Mouse (Mus musculus) neural tube, embryonic 11.5 days (tissue): Measurements from ENCODE around the gene Hexim1. TPM values are rescaled to one million over a fixed set of nuclear protein-coding genes. Genes with fewer than 3 reads are reported as not detected.

Source experiments
- ATAC-seq: fragments of 200-750 bp; cut with Nextera tagmentation; 2 replicates; pipeline ENCODE4 v1.8.0; 2017; ENCODE audit warnings: moderate number of reproducible peaks, mild to moderate bottlenecking, moderate TSS enrichment, moderate library complexity; ENCODE audit not compliant: insufficient read depth, low FRiP score, low TSS enrichment
- DNase-seq: peaks from one replicate; pipeline ENCODE4 v3.0.0-alpha.2; 2015; ENCODE audit warnings: low spot score
- H3K27ac ChIP-seq: fragments of 300-500 bp; sonication (generic); 2 replicates; pipeline ENCODE4 v1.5.1; 2014; ENCODE audit warnings: low read depth, mild to moderate bottlenecking, low read length
- H3K27me3 ChIP-seq: fragments of 300-500 bp; sonication (generic); 2 replicates; pipeline ENCODE4 v1.6.1; 2014; ENCODE audit warnings: mild to moderate bottlenecking, low read length, mixed read lengths; ENCODE audit not compliant: control insufficient read depth, insufficient read depth
- H3K36me3 ChIP-seq: fragments of 300-500 bp; sonication (generic); 2 replicates; pipeline ENCODE4 v1.6.1; 2014; ENCODE audit warnings: mild to moderate bottlenecking, low read length, moderate library complexity, mixed read lengths; ENCODE audit not compliant: control insufficient read depth, insufficient read depth
- H3K4me1 ChIP-seq: fragments of 300-500 bp; sonication (generic); 2 replicates; pipeline ENCODE4 v1.6.1; 2014; ENCODE audit warnings: low read length, mixed read lengths; ENCODE audit not compliant: control insufficient read depth, insufficient read depth
- H3K4me2 ChIP-seq: fragments of 300-500 bp; sonication (generic); 2 replicates; pipeline ENCODE4 v1.6.1; 2014; ENCODE audit warnings: low read depth, mild to moderate bottlenecking, moderate library complexity
- H3K4me3 ChIP-seq: fragments of 300-500 bp; sonication (generic); 2 replicates; pipeline ENCODE4 v1.5.1; 2014; ENCODE audit warnings: low read depth, low read length
- H3K9ac ChIP-seq: fragments of 300-500 bp; sonication (generic); 2 replicates; pipeline ENCODE4 v1.6.1; 2014; ENCODE audit warnings: mild to moderate bottlenecking, low read length
- H3K9me3 ChIP-seq: fragments of 300-500 bp; sonication (generic); 2 replicates; pipeline ENCODE4 v1.6.1; 2016; ENCODE audit warnings: low read length; ENCODE audit not compliant: control insufficient read depth
- WGBS: fragments of 180-500 bp; shearing (Covaris S2); extraction: QIAGEN DNeasy Blood & Tissue Kit; methylation state at CpG from one replicate; pipeline ENCODE4 v1.1.7; 2014; 5-methylcytosine and 5-hydroxymethylcytosine counted together
- polyA plus RNA-seq: library from polyadenylated mRNA; unstranded; fragments of >200 nt; fragmentation: Nextera tagmentation; extraction: Ambion mirVana; gene quantifications from 2 replicates; pipeline ENCODE4 v1.2.1, GENCODE M21; 2014

Hexim1 gene
- polyA plus RNA-seq, 1 experiment from 2014 or later = 3.6 TPM

DNA sequence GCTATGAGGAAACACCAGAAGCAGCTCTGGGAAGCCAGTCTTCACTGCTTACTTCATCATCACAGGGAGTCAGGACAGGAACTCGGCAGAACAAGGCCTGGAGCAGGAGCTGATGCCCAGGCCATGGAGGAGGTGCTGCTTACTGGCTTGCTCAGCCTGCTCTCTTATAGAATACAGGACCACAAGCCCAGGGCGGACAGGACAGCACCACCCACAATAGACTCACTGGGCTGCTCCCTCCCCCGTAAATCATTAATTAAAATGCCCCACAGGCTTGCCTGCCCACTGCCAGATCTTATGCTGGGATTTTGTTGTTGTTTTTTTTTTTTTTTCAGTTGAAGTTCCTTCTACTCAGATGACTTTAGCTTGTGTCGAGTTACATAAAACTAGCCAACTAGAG, 31.7 kb downstream of the Hexim1 start:
- no peak overlapping the region for H3K9ac ChIP-seq
- DNase-seq (no peak), ATAC-seq (no peak)
- H3K27me3 ChIP-seq = no peaks in the 10 kb centered on the region
- no peaks in the 10 kb centered on the region for H3K4me1 ChIP-seq
- no peak overlapping the region for H3K4me2 ChIP-seq
- no peak overlapping the region for H3K4me3 ChIP-seq
- H3K9me3 ChIP-seq = no peaks in the 10 kb centered on the region
- H3K27ac ChIP-seq = no peak overlapping the region
- 76% methylated on average over 4 of the region's 4 CpGs for WGBS
- H3K36me3 ChIP-seq = no peaks in the 10 kb centered on the region

DNA sequence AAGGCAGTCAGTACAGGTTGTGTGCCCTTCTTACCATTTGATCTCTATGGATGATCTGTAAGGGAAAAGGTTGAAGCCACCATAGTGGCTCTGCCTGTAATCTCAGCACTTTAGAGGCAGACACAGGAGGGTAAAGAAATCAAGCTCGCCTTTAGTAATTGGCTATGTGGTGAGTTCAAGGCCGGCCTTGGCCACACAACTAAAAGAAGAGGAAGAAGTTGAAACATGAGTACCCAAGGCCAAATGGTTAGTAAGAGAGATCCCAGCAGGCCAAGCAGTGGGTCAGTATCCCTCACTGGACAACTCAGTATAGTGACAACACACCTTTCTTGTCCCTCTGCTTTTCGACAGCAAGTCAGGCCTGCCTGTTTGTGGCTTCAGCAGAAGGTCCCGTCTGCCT, 33.7 kb downstream of the Hexim1 start:
- Histone ChIP-seq H3K9ac (no peak overlapping the region), H3K36me3 (no peaks in the 10 kb centered on the region), H3K4me2 (no peak overlapping the region), H3K27ac (no peak overlapping the region), H3K9me3 (no peaks in the 10 kb centered on the region), H3K4me3 (no peak overlapping the region), H3K27me3 (no peaks in the 10 kb centered on the region), H3K4me1 (no peaks in the 10 kb centered on the region)
- no peak for DNase-seq
- 89% methylated on average over 4 of the region's 4 CpGs for WGBS
- ATAC-seq = no peak

- Histone ChIP-seq H3K36me3 (no peaks in the 10 kb centered on the region), H3K27me3 (no peaks in the 10 kb centered on the region), H3K9ac (no peak overlapping the region), H3K27ac (no peak overlapping the region), H3K9me3 (no peaks in the 10 kb centered on the region), H3K4me1 (no peaks in the 10 kb centered on the region), H3K4me3 (peak overlapping the region; percentile 14), H3K4me2 (peak overlapping the region; percentile 37)
- 1% methylated on average over 25 of the region's 25 CpGs for WGBS
- DNase-seq = peak; percentile 93
- peak; percentile 75 for ATAC-seq
Observed at GRCm38 (mm10) chr11:103158621-103159478, 42.8 kb downstream of the Hexim1 start.

GRCm38 (mm10) chr11:103160738-103161137, 44.7 kb downstream of the Hexim1 start:
- H3K36me3 ChIP-seq = no peaks in the 10 kb centered on the region
- no peaks in the 10 kb centered on the region for H3K4me1 ChIP-seq
- no peak overlapping the region for H3K27ac ChIP-seq
- H3K9ac ChIP-seq = no peak overlapping the region
- 89% methylated on average over 11 of the region's 11 CpGs for WGBS
- H3K4me2 ChIP-seq = no peak overlapping the region
- no peak overlapping the region for H3K4me3 ChIP-seq
- no peak for ATAC-seq
- no peaks in the 10 kb centered on the region for H3K27me3 ChIP-seq
- H3K9me3 ChIP-seq = no peaks in the 10 kb centered on the region
- no peak for DNase-seq

- 80% methylated on average over 7 of the region's 7 CpGs for WGBS
- DNase-seq = no peak
Observed at GRCm38 (mm10) chr11:103161449-103161848, 45.4 kb downstream of the Hexim1 start.

DNA sequence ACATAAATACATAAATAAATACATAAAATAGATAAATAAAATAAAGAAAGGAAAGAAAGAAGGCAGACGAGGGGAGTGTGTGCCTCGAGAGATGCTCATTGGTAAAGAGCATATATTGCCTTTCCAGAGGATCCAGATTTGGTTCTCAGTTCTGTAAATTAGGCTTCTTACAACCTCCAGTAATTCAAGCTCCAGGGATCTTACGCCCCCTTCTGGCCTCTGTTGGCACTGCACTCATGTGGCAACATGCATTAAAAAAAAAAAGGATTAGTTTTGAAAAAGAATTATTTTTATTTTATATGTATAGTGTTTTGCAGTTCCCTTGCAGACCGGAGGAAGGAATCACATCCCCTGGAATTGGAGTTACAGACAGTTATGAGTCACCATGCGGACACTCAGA, 46.1 kb downstream of the Hexim1 start:
- no peaks in the 10 kb centered on the region for H3K4me1 ChIP-seq
- H3K27ac ChIP-seq = no peak overlapping the region
- no peak overlapping the region for H3K9ac ChIP-seq
- WGBS = 92% methylated on average over 5 of the region's 5 CpGs
- no peaks in the 10 kb centered on the region for H3K36me3 ChIP-seq
- ATAC-seq (no peak), DNase-seq (no peak)
- no peaks in the 10 kb centered on the region for H3K27me3 ChIP-seq
- no peaks in the 10 kb centered on the region for H3K9me3 ChIP-seq
- H3K4me2 ChIP-seq = no peak overlapping the region
- H3K4me3 ChIP-seq = no peak overlapping the region

More at GRCm38 (mm10) chr11:103161449-103161848, 45.4 kb downstream of the Hexim1 start:
- H3K27ac ChIP-seq = no peak overlapping the region
- H3K4me3 ChIP-seq = no peak overlapping the region
- H3K4me1 ChIP-seq = no peaks in the 10 kb centered on the region
- H3K9ac ChIP-seq = no peak overlapping the region
- H3K4me2 ChIP-seq = no peak overlapping the region
- no peaks in the 10 kb centered on the region for H3K9me3 ChIP-seq
- H3K36me3 ChIP-seq = no peaks in the 10 kb centered on the region
- ATAC-seq = no peak
- no peaks in the 10 kb centered on the region for H3K27me3 ChIP-seq

DNA sequence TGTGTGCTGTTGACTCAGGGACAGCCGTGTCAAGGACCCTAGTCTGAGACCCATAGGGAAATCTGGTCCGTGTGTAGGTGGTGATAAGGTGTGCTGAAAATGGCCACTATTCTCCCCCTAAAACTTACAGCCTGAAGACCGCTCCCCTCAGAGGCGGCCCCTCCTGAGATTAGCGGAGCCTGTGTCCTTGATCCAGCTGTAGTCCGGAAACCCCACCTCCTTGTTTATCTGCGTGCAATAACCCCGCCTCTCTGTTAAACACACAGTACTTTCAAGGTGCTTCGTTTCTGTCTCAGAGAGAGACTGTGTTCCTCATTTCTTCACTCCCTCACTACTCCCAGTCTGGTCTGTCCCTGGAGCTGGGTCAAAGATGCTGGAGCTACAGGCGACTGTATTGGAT, 48.4 kb downstream of the Hexim1 start:
- WGBS = 29% methylated on average over 10 of the region's 10 CpGs
- Histone ChIP-seq H3K4me2 (no peak overlapping the region), H3K4me1 (no peaks in the 10 kb centered on the region), H3K27ac (no peak overlapping the region), H3K27me3 (peaks cover 5% of the 10 kb centered on the region), H3K4me3 (no peak overlapping the region), H3K36me3 (no peaks in the 10 kb centered on the region), H3K9ac (no peak overlapping the region), H3K9me3 (no peaks in the 10 kb centered on the region)
- ATAC-seq (no peak), DNase-seq (no peak)

DNA sequence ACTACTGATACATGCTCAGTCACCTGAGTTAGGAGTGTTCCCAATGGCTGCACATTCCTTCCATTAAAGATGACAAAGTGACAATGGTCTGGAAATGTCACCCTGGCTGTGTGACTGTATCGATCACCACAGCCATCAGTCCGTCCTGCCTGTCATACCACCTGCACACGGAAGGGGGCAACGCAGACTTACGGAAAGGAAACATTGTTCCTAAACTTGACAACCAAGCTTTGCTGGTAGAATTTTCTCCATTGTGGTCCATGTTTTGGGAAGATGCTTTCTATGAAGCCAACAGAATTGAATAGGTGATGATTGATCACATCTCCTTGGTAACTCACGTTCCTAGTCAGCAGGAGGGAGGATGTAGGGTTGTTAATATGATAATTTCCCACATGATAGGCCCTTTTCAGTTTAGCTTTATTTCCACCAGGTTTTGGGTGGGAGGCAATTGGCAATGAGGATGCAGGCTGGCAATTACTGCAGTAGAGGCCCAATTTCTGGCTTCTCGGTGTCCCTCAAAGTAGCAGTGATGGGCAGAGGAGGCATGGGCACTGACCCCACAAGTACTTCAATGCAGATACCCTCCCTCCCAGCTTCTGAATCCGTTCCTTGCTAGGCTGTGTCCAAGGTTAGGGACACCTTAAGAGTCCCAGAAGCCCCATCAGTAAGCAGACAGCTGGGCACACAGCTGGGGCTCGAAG, 52.8 kb downstream of the Hexim1 start:
- 25% methylated on average over 9 of the region's 9 CpGs for WGBS
- ATAC-seq = no peak
- H3K27me3 ChIP-seq = peaks cover 44% of the 10 kb centered on the region

More for the DNA sequence above, 52.8 kb downstream of the Hexim1 start:
- H3K4me2 ChIP-seq = no peak overlapping the region
- H3K9me3 ChIP-seq = no peaks in the 10 kb centered on the region
- no peaks in the 10 kb centered on the region for H3K36me3 ChIP-seq
- no peak overlapping the region for H3K9ac ChIP-seq
- H3K4me3 ChIP-seq = no peak overlapping the region
- DNase-seq = peak; percentile 69
- H3K27ac ChIP-seq = no peak overlapping the region
- peaks cover 10% of the 10 kb centered on the region for H3K4me1 ChIP-seq
